ENCODE assay signal across 16 mouse cellular contexts in genomic region chr14:100353508-100353907, GRCm38 (mm10).
A peak's percentile ranks its signal among the peaks of the same experiment; 100 is the strongest.
DNase-seq lines count a peak whose midpoint lies in the region; ATAC-seq lines count a peak whose summit lies in the region.
"Had no signal": no experiment of that assay in that cellular context is flagged by ENCODE, and none has a peak within 500 bp of the region (broad histone marks: within the 10 kb centered on the region; RNA-seq: fewer than 3 reads in every experiment).

No protein-coding gene starts in this region.

- H3K4me3 ChIP-seq in hindbrain, embryonic 10.5 days: no peak overlapping the region
- H3K4me3 ChIP-seq in hindbrain, embryonic 14.5 days (replicated peaks; ENCODE audit: low read length): no peak overlapping the region
- H3K4me3 ChIP-seq in embryonic facial prominence, embryonic 12.5 days: no peak overlapping the region
- no peak overlapping the region for H3K4me3 ChIP-seq in limb, embryonic 13.5 days
- H3K4me3 ChIP-seq in neural tube, embryonic 11.5 days (ENCODE audit: low read depth, low read length): no peak overlapping the region
- H3K4me3 ChIP-seq: heart, embryonic 10.5 days; hindbrain, embryonic 15.5 days; midbrain, embryonic 13.5 days; stomach, embryonic 15.5 days had no signal

- no peak for ATAC-seq in hindbrain, embryonic 14.5 days (ENCODE audit: low FRiP score)
- no peak for ATAC-seq in embryonic facial prominence, embryonic 12.5 days (ENCODE audit: insufficient number of reproducible peaks, insufficient read depth, low FRiP score, low TSS enrichment)
- ATAC-seq in limb, embryonic 13.5 days (ENCODE audit: low FRiP score, low read depth): peak; percentile 44; the same call in 1 of the 2 replicates
- ATAC-seq in neural tube, embryonic 11.5 days (ENCODE audit: insufficient read depth, low FRiP score, low TSS enrichment): no peak; the same call in 1 of the 2 replicates
- ATAC-seq: midbrain, embryonic 13.5 days had no signal

- 69% methylated on average over 4 of the region's 4 CpGs for WGBS in hindbrain, embryonic 10.5 days
- WGBS in hindbrain, embryonic 14.5 days: 82% methylated on average over 4 of the region's 4 CpGs
- WGBS in embryonic facial prominence, embryonic 12.5 days: 33% methylated on average over 4 of the region's 4 CpGs
- WGBS in limb, embryonic 13.5 days: 21% methylated on average over 4 of the region's 4 CpGs
- 51% methylated on average over 4 of the region's 4 CpGs for WGBS in neural tube, embryonic 11.5 days

- no peak overlapping the region for H3K9ac ChIP-seq in hindbrain, embryonic 14.5 days
- no peak overlapping the region for H3K9ac ChIP-seq in embryonic facial prominence, embryonic 12.5 days
- no peak overlapping the region for H3K9ac ChIP-seq in limb, embryonic 13.5 days
- no peak overlapping the region for H3K9ac ChIP-seq in neural tube, embryonic 11.5 days (ENCODE audit: low read length)
- H3K9ac ChIP-seq: hindbrain, embryonic 15.5 days; midbrain, embryonic 13.5 days; stomach, embryonic 15.5 days had no signal

- H3K27me3 ChIP-seq in hindbrain, embryonic 10.5 days (ENCODE audit: insufficient read depth, poor library complexity, severe bottlenecking): no peaks in the 10 kb centered on the region
- no peaks in the 10 kb centered on the region for H3K27me3 ChIP-seq in hindbrain, embryonic 14.5 days (ENCODE audit: control insufficient read depth, insufficient read depth, low read length)
- no peaks in the 10 kb centered on the region for H3K27me3 ChIP-seq in embryonic facial prominence, embryonic 12.5 days
- no peaks in the 10 kb centered on the region for H3K27me3 ChIP-seq in limb, embryonic 13.5 days
- H3K27me3 ChIP-seq in neural tube, embryonic 11.5 days (ENCODE audit: control insufficient read depth, insufficient read depth, low read length): no peaks in the 10 kb centered on the region
- H3K27me3 ChIP-seq: CH12.LX; hindbrain, embryonic 15.5 days; midbrain, embryonic 13.5 days; stomach, embryonic 15.5 days had no signal

- DNase-seq in hindbrain, embryonic 10.5 days (ENCODE audit: low spot score): no peak
- DNase-seq in hindbrain, embryonic 14.5 days (ENCODE audit: low spot score): no peak
- no peak for DNase-seq in neural tube, embryonic 11.5 days (ENCODE audit: low spot score)
- DNase-seq in c-Kit-positive CD71-positive TER-119-positive erythroid progenitor cells, embryonic 14.5 days (ENCODE audit: low spot score): no peak
- no peak for DNase-seq in urinary bladder, postnatal 36 days (ENCODE audit: low spot score in 2 of 2)
- DNase-seq: cerebellum, postnatal 25 days; gastrocnemius, postnatal 36 days; heart, postnatal 14 days; right cerebral cortex, postnatal 14 days had no signal

- H3K9me3 ChIP-seq in hindbrain, embryonic 10.5 days: no peaks in the 10 kb centered on the region
- H3K9me3 ChIP-seq in hindbrain, embryonic 14.5 days (ENCODE audit: control insufficient read depth, low read length): no peaks in the 10 kb centered on the region
- H3K9me3 ChIP-seq in embryonic facial prominence, embryonic 12.5 days: no peaks in the 10 kb centered on the region
- H3K9me3 ChIP-seq in limb, embryonic 13.5 days: no peaks in the 10 kb centered on the region
- no peaks in the 10 kb centered on the region for H3K9me3 ChIP-seq in neural tube, embryonic 11.5 days (ENCODE audit: control insufficient read depth, low read length)
- H3K9me3 ChIP-seq: heart, embryonic 10.5 days; hindbrain, embryonic 15.5 days; midbrain, embryonic 13.5 days; stomach, embryonic 15.5 days had no signal

- no peaks in the 10 kb centered on the region for H3K36me3 ChIP-seq in hindbrain, embryonic 10.5 days
- no peaks in the 10 kb centered on the region for H3K36me3 ChIP-seq in hindbrain, embryonic 14.5 days (replicated peaks; ENCODE audit: control insufficient read depth, insufficient read depth)
- H3K36me3 ChIP-seq in embryonic facial prominence, embryonic 12.5 days: no peaks in the 10 kb centered on the region
- no peaks in the 10 kb centered on the region for H3K36me3 ChIP-seq in limb, embryonic 13.5 days
- no peaks in the 10 kb centered on the region for H3K36me3 ChIP-seq in neural tube, embryonic 11.5 days (ENCODE audit: control insufficient read depth, insufficient read depth, low read length)
- H3K36me3 ChIP-seq: heart, embryonic 10.5 days; hindbrain, embryonic 15.5 days; midbrain, embryonic 13.5 days; stomach, embryonic 15.5 days had no signal

- no peak overlapping the region for H3K4me2 ChIP-seq in hindbrain, embryonic 14.5 days (replicated peaks)
- H3K4me2 ChIP-seq in embryonic facial prominence, embryonic 12.5 days (replicated peaks): no peak overlapping the region
- H3K4me2 ChIP-seq in limb, embryonic 13.5 days (replicated peaks): 0 out of 2 replicates have a peak overlapping the region, but pooled peaks have one; percentile 11
- H3K4me2 ChIP-seq in neural tube, embryonic 11.5 days (ENCODE audit: low read depth): no peak overlapping the region
- H3K4me2 ChIP-seq: hindbrain, embryonic 15.5 days; midbrain, embryonic 13.5 days; stomach, embryonic 15.5 days had no signal

- H3K4me1 ChIP-seq in hindbrain, embryonic 10.5 days (replicated peaks): peaks cover 11% of the 10 kb centered on the region
- no peaks in the 10 kb centered on the region for H3K4me1 ChIP-seq in hindbrain, embryonic 14.5 days (replicated peaks; ENCODE audit: control insufficient read depth, insufficient read depth, low read length)
- H3K4me1 ChIP-seq in embryonic facial prominence, embryonic 12.5 days: peaks cover 11% of the 10 kb centered on the region
- H3K4me1 ChIP-seq in limb, embryonic 13.5 days: peaks cover 19% of the 10 kb centered on the region
- H3K4me1 ChIP-seq in neural tube, embryonic 11.5 days (ENCODE audit: control insufficient read depth, insufficient read depth, low read length): peaks cover 7% of the 10 kb centered on the region; the same call in 1 of the 2 replicates
- H3K4me1 ChIP-seq: hindbrain, embryonic 15.5 days; midbrain, embryonic 13.5 days; stomach, embryonic 15.5 days had no signal

- H3K27ac ChIP-seq in hindbrain, embryonic 10.5 days: 0 out of 2 replicates have a peak overlapping the region, but pooled peaks have one; percentile 23
- no peak overlapping the region for H3K27ac ChIP-seq in hindbrain, embryonic 14.5 days
- H3K27ac ChIP-seq in embryonic facial prominence, embryonic 12.5 days: 0 out of 2 replicates have a peak overlapping the region, but pooled peaks have one; percentile 8
- H3K27ac ChIP-seq in limb, embryonic 13.5 days: peak overlapping the region; percentile 82
- 0 out of 2 replicates have a peak overlapping the region, but pooled peaks have one; percentile 45 for H3K27ac ChIP-seq in neural tube, embryonic 11.5 days (ENCODE audit: low read depth, low read length)
- H3K27ac ChIP-seq: heart, embryonic 10.5 days; hindbrain, embryonic 15.5 days; midbrain, embryonic 13.5 days; stomach, embryonic 15.5 days had no signal
